Mouse (Mus musculus) MEL (cell line): ENCODE measurements around the gene Bcl3. TPM values are rescaled to one million over a fixed set of nuclear protein-coding genes. Genes with fewer than 3 reads are reported as not detected.
A peak's percentile ranks its signal among the peaks of the same experiment; 100 is the strongest.

Experiments
- DNase-seq: peaks from one replicate; pipeline ENCODE4 v3.0.0; 2011; ENCODE audit warnings: low read depth, low spot score
- H3K27ac ChIP-seq: 2 replicates; pipeline ENCODE4 v1.5.1; 2012; ENCODE audit warnings: low read depth, mild to moderate bottlenecking, control low read depth, low read length, moderate library complexity; ENCODE audit not compliant: control insufficient read depth
- H3K27me3 ChIP-seq, 2 experiments: fragments of 150-350 bp in 1 of 2; sonication (generic) in 1 of 2; 2 replicates each; pipeline ENCODE4 v1.6.1; 2012; ENCODE audit warnings: low read length in 2 of 2, mild to moderate bottlenecking in 2 of 2, improper control_type of control experiment in 1 of 2, moderate library complexity in 1 of 2; ENCODE audit not compliant: insufficient read depth in 2 of 2, control insufficient read depth in 1 of 2
- H3K36me3 ChIP-seq, 2 experiments: 2 replicates each; pipeline ENCODE4 v1.6.1; 2012 to 2014; ENCODE audit warnings: low read length in 2 of 2, improper control_type of control experiment in 1 of 2, inconsistent platforms in 1 of 2, mild to moderate bottlenecking in 1 of 2; ENCODE audit not compliant: insufficient read depth in 2 of 2, control insufficient read depth in 1 of 2
- H3K4me1 ChIP-seq, 2 experiments: fragments of 150-350 bp in 1 of 2; sonication (generic) in 1 of 2; 2 replicates each; pipeline ENCODE4 v1.6.1; 2012; ENCODE audit warnings: low read length in 2 of 2, improper control_type of control experiment in 1 of 2, mild to moderate bottlenecking in 1 of 2; ENCODE audit not compliant: insufficient read depth in 2 of 2, control insufficient read depth in 1 of 2
- H3K4me3 ChIP-seq, 2 experiments: fragments of 150-350 bp in 1 of 2; sonication (generic) in 1 of 2; 2 replicates each; pipeline ENCODE4 v1.5.1; 2012; ENCODE audit warnings: low read depth in 2 of 2, low read length in 2 of 2, mild to moderate bottlenecking in 2 of 2, moderate library complexity in 2 of 2, control low read depth in 1 of 2, improper control_type of control experiment in 1 of 2; ENCODE audit not compliant: control insufficient read depth in 1 of 2, insufficient read depth in 1 of 2
- H3K79me2 ChIP-seq: 2 replicates; pipeline ENCODE4 v1.6.1; 2012; ENCODE audit warnings: mild to moderate bottlenecking, low read length, moderate library complexity; ENCODE audit not compliant: control insufficient read depth, poor library complexity, insufficient read depth
- H3K9ac ChIP-seq: 2 replicates; pipeline ENCODE4 v1.6.1; 2012; ENCODE audit warnings: low read depth, mild to moderate bottlenecking, control low read depth, low read length, moderate library complexity; ENCODE audit not compliant: control insufficient read depth, poor library complexity, severe bottlenecking
- H3K9me3 ChIP-seq: fragments of 150-350 bp; sonication (generic); replicated peaks from 2 replicates; pipeline ENCODE4 v1.6.1; 2012; ENCODE audit warnings: mild to moderate bottlenecking, low read length, improper control_type of control experiment, moderate library complexity; ENCODE audit not compliant: insufficient read depth
- BHLHE40 ChIP-seq: IDR thresholded peaks from 2 replicates; pipeline ENCODE4 v1.6.1; 2012; ENCODE audit warnings: low read depth, mild to moderate bottlenecking, inconsistent platforms, low read length, improper control_type of control experiment, borderline replicate concordance
- CHD2 ChIP-seq: IDR thresholded peaks from 2 replicates; pipeline ENCODE4 v1.6.1; 2011; ENCODE audit warnings: low read length, improper control_type of control experiment
- CTCF ChIP-seq, 3 experiments: IDR thresholded peaks in 2 of 3; conservative IDR thresholded peaks in 1 of 3; 2 replicates each; pipeline ENCODE4 v1.5.1; 2011 to 2012; ENCODE audit warnings: low read length in 3 of 3, low read depth in 2 of 3, mild to moderate bottlenecking in 2 of 3, improper control_type of control experiment in 1 of 3, inconsistent platforms in 1 of 3, mixed read lengths in 1 of 3, moderate library complexity in 1 of 3; ENCODE audit not compliant: control insufficient read depth in 1 of 3, insufficient read depth in 1 of 3, poor library complexity in 1 of 3, severe bottlenecking in 1 of 3
- ELF1 ChIP-seq: IDR thresholded peaks from 2 replicates; pipeline ENCODE4 v1.6.1; 2014; ENCODE audit warnings: low read depth, mild to moderate bottlenecking, inconsistent platforms, low read length, improper control_type of control experiment, moderate library complexity
- EP300 ChIP-seq, 2 experiments: IDR thresholded peaks; 2 replicates each; pipeline ENCODE4 v1.6.1; 2011; ENCODE audit warnings: improper control_type of control experiment in 2 of 2, low read length in 2 of 2, low read depth in 1 of 2, mild to moderate bottlenecking in 1 of 2
- GABPA ChIP-seq: IDR thresholded peaks from 2 replicates; pipeline ENCODE4 v1.6.1; 2012; ENCODE audit warnings: low read depth, mild to moderate bottlenecking, inconsistent platforms, low read length, improper control_type of control experiment, moderate library complexity
- GATA1 ChIP-seq: IDR thresholded peaks from 2 replicates; pipeline ENCODE4 v1.6.1; 2011; ENCODE audit warnings: low read depth, low read length, improper control_type of control experiment
- HCFC1 ChIP-seq: IDR thresholded peaks from 2 replicates; pipeline ENCODE4 v1.6.1; 2012; ENCODE audit warnings: low read depth, mild to moderate bottlenecking, inconsistent platforms, low read length, improper control_type of control experiment, moderate library complexity
- MAFK ChIP-seq: IDR thresholded peaks from 2 replicates; pipeline ENCODE4 v1.6.1; 2011; ENCODE audit warnings: low read depth, mild to moderate bottlenecking, low read length, improper control_type of control experiment, borderline replicate concordance
- MAX ChIP-seq: IDR thresholded peaks from 2 replicates; pipeline ENCODE4 v1.6.1; 2011; ENCODE audit warnings: low read length, improper control_type of control experiment
- MAZ ChIP-seq: IDR thresholded peaks from 2 replicates; pipeline ENCODE4 v1.6.1; 2012; ENCODE audit warnings: low read depth, mild to moderate bottlenecking, inconsistent platforms, low read length, improper control_type of control experiment
- MEF2A ChIP-seq: IDR thresholded peaks from 2 replicates; pipeline ENCODE4 v1.6.1; 2014; ENCODE audit warnings: low read depth, mild to moderate bottlenecking, inconsistent platforms, low read length, improper control_type of control experiment; ENCODE audit not compliant: poor library complexity, insufficient replicate concordance, severe bottlenecking; ENCODE audit errors: extremely low read depth
- MXI1 ChIP-seq: IDR thresholded peaks from 2 replicates; pipeline ENCODE4 v1.6.1; 2011; ENCODE audit warnings: mild to moderate bottlenecking, low read depth, low read length, improper control_type of control experiment
- MYC ChIP-seq: IDR thresholded peaks from 2 replicates; pipeline ENCODE4 v1.6.1; 2011; ENCODE audit warnings: low read depth, mild to moderate bottlenecking, low read length, improper control_type of control experiment, moderate library complexity
- NELFE ChIP-seq: IDR thresholded peaks from 2 replicates; pipeline ENCODE4 v1.6.1; 2011; ENCODE audit warnings: low read depth, low read length, improper control_type of control experiment
- POLR2A ChIP-seq, 2 experiments: IDR thresholded peaks; 2 replicates each; pipeline ENCODE4 v1.6.1; 2011 to 2012; ENCODE audit warnings: low read length in 2 of 2, mild to moderate bottlenecking in 2 of 2, control low read depth in 1 of 2, improper control_type of control experiment in 1 of 2, low read depth in 1 of 2, moderate library complexity in 1 of 2; ENCODE audit not compliant: control insufficient read depth in 1 of 2, insufficient read depth in 1 of 2, poor library complexity in 1 of 2
- POLR2AphosphoS5 ChIP-seq: IDR thresholded peaks from 2 replicates; pipeline ENCODE4 v1.6.1; 2012; ENCODE audit warnings: low read depth, borderline replicate concordance, mild to moderate bottlenecking, inconsistent platforms, low read length, moderate library complexity, mixed read lengths
- RAD21 ChIP-seq: IDR thresholded peaks from 2 replicates; pipeline ENCODE4 v1.6.1; 2011; ENCODE audit warnings: mild to moderate bottlenecking, low read depth, low read length, improper control_type of control experiment
- SIN3A ChIP-seq: IDR thresholded peaks from 2 replicates; pipeline ENCODE4 v1.6.1; 2012; ENCODE audit warnings: low read length, improper control_type of control experiment, inconsistent platforms
- SMC3 ChIP-seq: IDR thresholded peaks from 2 replicates; pipeline ENCODE4 v1.6.1; 2011; ENCODE audit warnings: low read depth, low read length, improper control_type of control experiment
- TBP ChIP-seq: IDR thresholded peaks from 2 replicates; pipeline ENCODE4 v1.8.0; 2011; ENCODE audit warnings: low read depth, low read length, improper control_type of control experiment
- TCF12 ChIP-seq: IDR thresholded peaks from 2 replicates; pipeline ENCODE4 v1.6.1; 2014; ENCODE audit warnings: low read depth, mild to moderate bottlenecking, inconsistent platforms, low read length, improper control_type of control experiment, moderate library complexity
- ZC3H11A ChIP-seq: IDR thresholded peaks from 2 replicates; pipeline ENCODE4 v1.6.1; 2012; ENCODE audit warnings: low read depth, mild to moderate bottlenecking, inconsistent platforms, low read length, improper control_type of control experiment
- ZKSCAN1 ChIP-seq: IDR thresholded peaks from 2 replicates; pipeline ENCODE4 v1.6.1; 2012; ENCODE audit warnings: low read depth, mild to moderate bottlenecking, inconsistent platforms, low read length, improper control_type of control experiment, moderate library complexity
- ZMIZ1 ChIP-seq: IDR thresholded peaks from 2 replicates; pipeline ENCODE4 v1.6.1; 2012; ENCODE audit warnings: low read depth, mild to moderate bottlenecking, inconsistent platforms, low read length, improper control_type of control experiment, moderate library complexity
- ZNF384 ChIP-seq: IDR thresholded peaks from 2 replicates; pipeline ENCODE4 v1.6.1; 2012; ENCODE audit warnings: low read depth, mild to moderate bottlenecking, inconsistent platforms, low read length, improper control_type of control experiment
- polyA plus RNA-seq, 2 experiments: library from polyadenylated mRNA; stranded (reverse) in 1 of 2; unstranded in 1 of 2; fragments of >175 nt in 1 of 2; fragments of >200 nt in 1 of 2; gene quantifications; 2 replicates each; pipeline versions ENCODE4 v1.2.1 to v1.2.4; 2012; ENCODE audit warnings: low replicate concordance in 2 of 2, low read depth in 1 of 2; ENCODE audit not compliant: insufficient read length in 2 of 2, insufficient read depth in 1 of 2, missing spikeins in 1 of 2
- total RNA-seq: library from RNA; depleted of rRNA; stranded (reverse); fragments of 300-350 nt; gene quantifications from 2 replicates; pipeline ENCODE4 v1.2.3, GENCODE M21; 2012

The Bcl3 gene
- total and polyA plus RNA-seq, 3 experiments: 2.7 to 6.7 TPM; not detected in 1

DNA sequence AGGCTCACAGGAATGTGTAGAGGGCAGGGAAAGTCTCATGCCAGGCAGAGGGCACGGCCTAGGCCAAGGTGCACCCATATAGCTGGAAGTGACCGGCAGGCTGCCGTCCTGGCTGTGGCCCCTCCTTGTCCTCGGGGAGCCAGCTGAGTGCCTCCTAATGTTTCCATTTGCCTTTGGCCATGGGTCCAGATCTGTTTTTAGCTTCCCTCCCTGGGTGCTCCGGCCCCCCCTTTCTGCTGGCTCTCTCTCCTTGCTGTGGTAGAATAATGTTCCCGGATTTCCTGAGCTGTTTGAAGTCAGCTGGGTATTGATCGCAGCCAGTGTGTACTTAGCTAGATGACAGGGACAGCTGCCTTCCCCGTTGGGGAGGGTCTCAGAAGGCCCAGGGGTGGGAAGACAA, 38.9 kb downstream of the Bcl3 start:
- Histone ChIP-seq H3K9me3 (no peaks in the 10 kb centered on the region), H3K4me3 (no peak overlapping the region), H3K79me2 (no peaks in the 10 kb centered on the region), H3K4me1 (no peaks in the 10 kb centered on the region), H3K27me3 (no peaks in the 10 kb centered on the region), H3K36me3 (no peaks in the 10 kb centered on the region), H3K9ac (no peak overlapping the region), H3K27ac (no peak overlapping the region)
- no peak for DNase-seq
- TF ChIP-seq POLR2A (IDR thresholded peaks at IDR 0.05; ENCODE audit: control insufficient read depth in 1 of 2, insufficient read depth in 1 of 2, low read depth in 1 of 2, low read length in 2 of 2, poor library complexity in 1 of 2) (no peak), ELF1 (no peak), CHD2 (no peak), MYC (no peak), ZNF384 (no peak), SMC3 (no peak), HCFC1 (no peak), ZMIZ1 (no peak), BHLHE40 (no peak), MAX (no peak), NELFE (no peak), TCF12 (no peak), MAZ (no peak), MXI1 (no peak), SIN3A (no peak), TBP (no peak), GABPA (no peak)

GRCm38 (mm10) chr7:19782645-19783044, 39.9 kb downstream of the Bcl3 start:
- H3K4me3 ChIP-seq: no peak overlapping the region
- no peaks in the 10 kb centered on the region for H3K79me2 ChIP-seq
- no peak overlapping the region for H3K9ac ChIP-seq
- no peaks in the 10 kb centered on the region for H3K27me3 ChIP-seq
- H3K4me1 ChIP-seq: no peaks in the 10 kb centered on the region
- TF ChIP-seq POLR2AphosphoS5 (no peak), NELFE (no peak), SMC3 (peak; percentile 64), ZKSCAN1 (no peak), BHLHE40 (no peak), MEF2A (no peak), RAD21 (peak; percentile 59), CTCF (IDR thresholded peaks at IDR 0.05 in 2 of 3, conservative IDR thresholded peaks at IDR 0.05 in 1 of 3; ENCODE audit: control insufficient read depth in 1 of 3, insufficient read depth in 1 of 3, low read depth in 2 of 3, low read length in 3 of 3, poor library complexity in 1 of 3, severe bottlenecking in 1 of 3) (peak; percentile 48 to 71 (median 67); a peak in 5 of 6 replicates), CHD2 (no peak), MYC (no peak), GATA1 (no peak), EP300 (IDR thresholded peaks at IDR 0.05; ENCODE audit: low read depth in 1 of 2, low read length in 2 of 2) (no peak), ZNF384 (no peak), MAFK (no peak), TCF12 (no peak), ZC3H11A (peak; percentile 44), MXI1 (no peak)
- TF ChIP-seq, all 39 proteins: peak for 4
- Histone ChIP-seq H3K27ac (no peak overlapping the region), H3K9me3 (no peaks in the 10 kb centered on the region), H3K36me3 (no peaks in the 10 kb centered on the region)
- peak; percentile 72 for DNase-seq
